Mouse (Mus musculus): Measurements from ENCODE around the gene Dnm3. TPM values are rescaled to one million over a fixed set of nuclear protein-coding genes. Genes with fewer than 3 reads are reported as not detected.

Gene Dnm3
- total and polyA plus RNA-seq, 3 experiments: not detected

DNA sequence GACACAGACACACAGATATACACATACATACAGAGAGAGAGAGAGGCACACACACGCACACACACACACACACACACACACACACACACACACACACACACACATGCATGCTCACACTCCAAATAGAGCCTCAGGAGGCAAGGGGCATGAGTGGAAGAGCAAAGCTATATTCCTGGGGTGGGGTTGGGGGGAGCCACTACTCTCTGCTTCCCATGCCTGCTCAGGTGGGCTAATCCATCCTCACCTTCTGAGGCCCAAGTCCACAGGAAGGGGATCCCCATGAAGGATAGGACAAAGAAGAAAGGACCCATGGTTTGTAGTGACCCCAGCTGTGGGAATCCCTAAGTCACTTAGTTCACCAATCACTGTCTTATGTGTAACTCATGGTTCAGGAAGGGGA, 332.8 kb downstream of the Dnm3 start:
- H3K9ac ChIP-seq (ENCODE audit: control insufficient read depth, low read depth, low read length, poor library complexity, severe bottlenecking): no peak overlapping the region
- H3K9me3 ChIP-seq (replicated peaks; ENCODE audit: insufficient read depth, low read length): no peaks in the 10 kb centered on the region
- H3K79me2 ChIP-seq (ENCODE audit: control insufficient read depth, insufficient read depth, low read length, poor library complexity): no peaks in the 10 kb centered on the region
- no peak for DNase-seq (ENCODE audit: low read depth, low spot score)
- no peak overlapping the region for H3K27ac ChIP-seq (ENCODE audit: control insufficient read depth, low read depth, low read length)
- H3K36me3 ChIP-seq (ENCODE audit: control insufficient read depth in 1 of 2, insufficient read depth in 2 of 2, low read length in 2 of 2): no peaks in the 10 kb centered on the region
- no peaks in the 10 kb centered on the region for H3K27me3 ChIP-seq (ENCODE audit: control insufficient read depth in 1 of 2, insufficient read depth in 2 of 2, low read length in 2 of 2)
- H3K4me3 ChIP-seq (ENCODE audit: control insufficient read depth in 1 of 2, insufficient read depth in 1 of 2, low read depth in 2 of 2, low read length in 2 of 2): no peak overlapping the region
- no peak for TF ChIP-seq MEF2A (IDR thresholded peaks at IDR 0.05; ENCODE audit: extremely low read depth, insufficient replicate concordance, low read depth, low read length, poor library complexity, severe bottlenecking)
- no peaks in the 10 kb centered on the region for H3K4me1 ChIP-seq (ENCODE audit: control insufficient read depth in 1 of 2, insufficient read depth in 2 of 2, low read length in 2 of 2)

DNA sequence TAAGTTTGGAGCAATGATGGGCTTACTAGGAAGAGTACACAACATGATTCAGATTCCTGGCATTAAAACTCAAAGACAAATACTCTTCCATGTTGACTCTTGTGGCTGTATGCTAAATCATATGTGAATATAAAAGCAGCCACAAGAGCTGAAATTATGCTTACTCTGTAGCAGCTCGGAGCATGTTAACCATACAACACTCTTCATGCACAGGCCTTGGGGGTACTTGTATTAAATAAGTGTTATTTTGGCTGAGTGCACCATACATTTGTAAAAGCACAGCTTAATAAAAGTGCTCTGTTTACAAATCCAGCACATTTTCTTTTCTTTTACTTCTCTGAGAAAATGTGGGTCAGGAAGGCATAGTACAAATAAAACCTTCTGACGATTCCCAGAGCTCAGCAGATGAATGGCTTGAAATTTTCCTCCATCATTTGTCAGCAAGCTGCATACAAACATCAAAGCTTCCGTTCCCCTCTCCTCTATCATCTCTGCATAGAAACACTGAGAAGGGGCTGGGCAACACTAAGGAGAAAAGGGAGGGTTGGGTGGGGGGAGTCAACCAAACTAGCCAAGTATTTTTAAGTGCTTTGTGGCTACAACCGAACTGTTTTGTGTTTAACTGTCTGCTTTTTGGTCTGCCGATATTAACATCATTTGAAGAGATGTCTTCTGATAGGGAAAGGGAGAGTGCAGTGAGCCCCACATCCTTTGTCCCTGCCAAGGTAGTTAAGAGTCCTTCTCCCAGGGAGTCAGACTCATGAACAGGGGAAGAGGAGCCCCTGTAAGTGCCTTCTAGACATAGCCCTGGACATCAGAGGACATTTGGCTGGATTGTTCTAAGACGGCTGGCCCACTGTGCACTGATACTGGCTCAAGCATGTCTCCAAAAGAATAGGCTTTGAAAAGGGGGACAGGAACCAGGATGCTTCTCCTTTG, 333.6 kb downstream of the Dnm3 start:
- no peak for TF ChIP-seq MYC (IDR thresholded peaks at IDR 0.05; ENCODE audit: low read depth, low read length)
- H3K27me3 ChIP-seq (ENCODE audit: control insufficient read depth in 1 of 2, insufficient read depth in 2 of 2, low read length in 2 of 2): no peaks in the 10 kb centered on the region
- H3K4me1 ChIP-seq (ENCODE audit: control insufficient read depth in 1 of 2, insufficient read depth in 2 of 2, low read length in 2 of 2): no peaks in the 10 kb centered on the region
- no peaks in the 10 kb centered on the region for H3K9me3 ChIP-seq (replicated peaks; ENCODE audit: insufficient read depth, low read length)
- H3K27ac ChIP-seq (ENCODE audit: control insufficient read depth, low read depth, low read length): no peak overlapping the region
- DNase-seq (ENCODE audit: low read depth, low spot score): no peak
- no peak overlapping the region for H3K9ac ChIP-seq (ENCODE audit: control insufficient read depth, low read depth, low read length, poor library complexity, severe bottlenecking)
- H3K4me3 ChIP-seq (ENCODE audit: control insufficient read depth in 1 of 2, insufficient read depth in 1 of 2, low read depth in 2 of 2, low read length in 2 of 2): no peak overlapping the region
- no peaks in the 10 kb centered on the region for H3K36me3 ChIP-seq (ENCODE audit: control insufficient read depth in 1 of 2, insufficient read depth in 2 of 2, low read length in 2 of 2)
- no peaks in the 10 kb centered on the region for H3K79me2 ChIP-seq (ENCODE audit: control insufficient read depth, insufficient read depth, low read length, poor library complexity)

DNA sequence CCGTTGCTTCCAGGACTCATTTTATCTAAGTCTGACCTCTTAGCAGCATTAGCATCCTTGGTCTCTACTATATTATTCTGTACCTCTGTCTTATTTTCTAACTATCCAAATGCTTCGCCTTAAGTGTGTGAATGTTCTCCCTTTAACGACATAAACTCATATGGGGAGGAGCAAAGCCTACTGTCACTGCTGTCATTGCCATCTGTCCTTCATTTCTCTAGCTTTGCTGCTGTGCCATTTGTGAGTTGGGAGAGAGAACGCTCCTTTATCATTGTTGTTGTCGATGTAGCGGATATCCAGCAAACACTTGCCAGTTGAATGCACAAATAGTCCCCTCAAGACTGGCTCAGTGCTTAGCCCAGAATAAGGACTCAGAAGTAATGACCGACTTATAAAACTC, 335.5 kb downstream of the Dnm3 start:
- Histone ChIP-seq H3K9me3 (replicated peaks; ENCODE audit: insufficient read depth, low read length) (no peaks in the 10 kb centered on the region), H3K9ac (ENCODE audit: control insufficient read depth, low read depth, low read length, poor library complexity, severe bottlenecking) (no peak overlapping the region), H3K27ac (ENCODE audit: control insufficient read depth, low read depth, low read length) (no peak overlapping the region), H3K27me3 (ENCODE audit: control insufficient read depth in 1 of 2, insufficient read depth in 2 of 2, low read length in 2 of 2) (no peaks in the 10 kb centered on the region), H3K79me2 (ENCODE audit: control insufficient read depth, insufficient read depth, low read length, poor library complexity) (no peaks in the 10 kb centered on the region), H3K36me3 (ENCODE audit: control insufficient read depth in 1 of 2, insufficient read depth in 2 of 2, low read length in 2 of 2) (no peaks in the 10 kb centered on the region), H3K4me1 (ENCODE audit: control insufficient read depth in 1 of 2, insufficient read depth in 2 of 2, low read length in 2 of 2) (no peaks in the 10 kb centered on the region), H3K4me3 (ENCODE audit: control insufficient read depth in 1 of 2, insufficient read depth in 1 of 2, low read depth in 2 of 2, low read length in 2 of 2) (no peak overlapping the region)
- DNase-seq (ENCODE audit: low read depth, low spot score): no peak
- TF ChIP-seq ZKSCAN1 (IDR thresholded peaks at IDR 0.05; ENCODE audit: low read depth, low read length) (no peak), TAL1 (IDR thresholded peaks at IDR 0.05; ENCODE audit: low read length) (no peak)

DNA sequence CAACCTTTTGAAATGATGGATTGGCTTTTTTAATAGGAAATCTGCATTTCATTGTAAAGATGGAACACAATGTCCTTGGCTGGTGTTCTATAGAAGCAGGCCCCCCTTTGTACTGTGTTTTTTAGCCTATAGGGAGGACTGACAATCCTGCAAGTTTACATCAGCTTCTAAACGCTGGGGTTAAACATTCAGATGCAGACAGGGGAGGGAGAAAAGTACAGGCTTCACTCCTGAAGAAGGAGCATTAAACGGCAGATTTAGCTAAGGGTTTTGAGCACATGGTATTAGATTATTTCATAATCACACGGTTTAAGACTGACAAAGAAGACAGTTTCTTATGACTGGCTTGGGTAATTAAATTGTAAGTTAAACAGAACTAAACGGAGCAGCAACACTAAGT, 341.5 kb downstream of the Dnm3 start:
- no peaks in the 10 kb centered on the region for H3K36me3 ChIP-seq (ENCODE audit: control insufficient read depth in 1 of 2, insufficient read depth in 2 of 2, low read length in 2 of 2)
- H3K9me3 ChIP-seq (replicated peaks; ENCODE audit: insufficient read depth, low read length): no peaks in the 10 kb centered on the region
- no peaks in the 10 kb centered on the region for H3K27me3 ChIP-seq (ENCODE audit: control insufficient read depth in 1 of 2, insufficient read depth in 2 of 2, low read length in 2 of 2)
- H3K79me2 ChIP-seq (ENCODE audit: control insufficient read depth, insufficient read depth, low read length, poor library complexity): no peaks in the 10 kb centered on the region
- TF ChIP-seq TAL1 (IDR thresholded peaks at IDR 0.05; ENCODE audit: low read length) (no peak), NRF1 (IDR thresholded peaks at IDR 0.05; ENCODE audit: insufficient read depth, low read depth, low read length, poor library complexity, severe bottlenecking) (no peak), MXI1 (IDR thresholded peaks at IDR 0.05; ENCODE audit: low read depth, low read length) (no peak)
- no peak overlapping the region for H3K27ac ChIP-seq (ENCODE audit: control insufficient read depth, low read depth, low read length)
- DNase-seq (ENCODE audit: low read depth, low spot score): no peak
- no peaks in the 10 kb centered on the region for H3K4me1 ChIP-seq (ENCODE audit: control insufficient read depth in 1 of 2, insufficient read depth in 2 of 2, low read length in 2 of 2)
- H3K9ac ChIP-seq (ENCODE audit: control insufficient read depth, low read depth, low read length, poor library complexity, severe bottlenecking): no peak overlapping the region
- no peak overlapping the region for H3K4me3 ChIP-seq (ENCODE audit: control insufficient read depth in 1 of 2, insufficient read depth in 1 of 2, low read depth in 2 of 2, low read length in 2 of 2)
